Mouse (Mus musculus): ENCODE data around the gene Ppp4r3b. TPM values are rescaled to one million over a fixed set of nuclear protein-coding genes. Genes with fewer than 3 reads are reported as not detected.

Ppp4r3b gene
- polyA plus RNA-seq, 1 experiment: 5.2 TPM

GRCm38 (mm10) chr11:29179319-29179718 is 6.6 kb downstream of the Ppp4r3b start:
- Histone ChIP-seq H3K27me3 (replicated peaks) (no peaks in the 10 kb centered on the region), H3K9me3 (no peaks in the 10 kb centered on the region), H3K4me3 (replicated peaks) (no peak overlapping the region), H3K36me3 (replicated peaks; ENCODE audit: low read length) (peaks cover 55% of the 10 kb centered on the region), H3K4me1 (peaks cover 16% of the 10 kb centered on the region; the same call in 1 of the 2 replicates)
- TF ChIP-seq FLI1 (IDR thresholded peaks at IDR 0.05; ENCODE audit: low read length): no peak
- no peak for TF ChIP-seq GATA1 (IDR thresholded peaks at IDR 0.05; ENCODE audit: borderline replicate concordance, low read length)

GRCm38 (mm10) chr11:29180657-29181056 is 8.0 kb downstream of the Ppp4r3b start:
- Histone ChIP-seq H3K9me3 (no peaks in the 10 kb centered on the region), H3K27me3 (replicated peaks) (no peaks in the 10 kb centered on the region), H3K4me1 (peaks cover 16% of the 10 kb centered on the region; the same call in 1 of the 2 replicates), H3K4me3 (replicated peaks) (no peak overlapping the region), H3K36me3 (replicated peaks; ENCODE audit: low read length) (peaks cover 68% of the 10 kb centered on the region)
- TF ChIP-seq FLI1 (IDR thresholded peaks at IDR 0.05; ENCODE audit: low read length) (no peak), GATA1 (IDR thresholded peaks at IDR 0.05; ENCODE audit: borderline replicate concordance, low read length) (no peak)

GRCm38 (mm10) chr11:29181751-29182150 is 9.1 kb downstream of the Ppp4r3b start:
- no peak for TF ChIP-seq GATA1 (IDR thresholded peaks at IDR 0.05; ENCODE audit: borderline replicate concordance, low read length)
- no peaks in the 10 kb centered on the region for H3K27me3 ChIP-seq (replicated peaks)
- peaks cover 79% of the 10 kb centered on the region for H3K36me3 ChIP-seq (replicated peaks; ENCODE audit: low read length)
- no peaks in the 10 kb centered on the region for H3K9me3 ChIP-seq
- peaks cover 9% of the 10 kb centered on the region; the same call in 1 of the 2 replicates for H3K4me1 ChIP-seq
- H3K4me3 ChIP-seq (replicated peaks): no peak overlapping the region

GRCm38 (mm10) chr11:29188981-29189380 is 16.3 kb downstream of the Ppp4r3b start:
- H3K27me3 ChIP-seq (replicated peaks): no peaks in the 10 kb centered on the region
- peak overlapping the region; percentile 23 for H3K4me3 ChIP-seq (replicated peaks)
- no peaks in the 10 kb centered on the region for H3K9me3 ChIP-seq
- peaks cover 26% of the 10 kb centered on the region for H3K4me1 ChIP-seq
- no peak for TF ChIP-seq FLI1 (IDR thresholded peaks at IDR 0.05; ENCODE audit: low read length)
- peaks cover 77% of the 10 kb centered on the region for H3K36me3 ChIP-seq (replicated peaks; ENCODE audit: low read length)

- H3K4me1 ChIP-seq: no peaks in the 10 kb centered on the region
- no peak for TF ChIP-seq GATA1 (IDR thresholded peaks at IDR 0.05; ENCODE audit: borderline replicate concordance, low read length)
- no peak for TF ChIP-seq FLI1 (IDR thresholded peaks at IDR 0.05; ENCODE audit: low read length)
- H3K4me3 ChIP-seq (replicated peaks): no peak overlapping the region
- H3K36me3 ChIP-seq (replicated peaks; ENCODE audit: low read length): peaks cover 86% of the 10 kb centered on the region
- no peaks in the 10 kb centered on the region for H3K27me3 ChIP-seq (replicated peaks)
- H3K9me3 ChIP-seq: no peaks in the 10 kb centered on the region
Observed at GRCm38 (mm10) chr11:29203653-29204052, 31.0 kb downstream of the Ppp4r3b start.

GRCm38 (mm10) chr11:29209774-29210173 is 37.1 kb downstream of the Ppp4r3b start:
- Histone ChIP-seq H3K4me1 (peaks cover 7% of the 10 kb centered on the region; the same call in 1 of the 2 replicates), H3K36me3 (replicated peaks; ENCODE audit: low read length) (peaks cover 87% of the 10 kb centered on the region), H3K4me3 (replicated peaks) (no peak overlapping the region)

GRCm38 (mm10) chr11:29216196-29216595 is 43.5 kb downstream of the Ppp4r3b start:
- H3K27me3 ChIP-seq (replicated peaks): no peaks in the 10 kb centered on the region
- peaks cover 98% of the 10 kb centered on the region for H3K36me3 ChIP-seq (replicated peaks; ENCODE audit: low read length)
- H3K9me3 ChIP-seq: no peaks in the 10 kb centered on the region
- no peak for TF ChIP-seq GATA1 (IDR thresholded peaks at IDR 0.05; ENCODE audit: borderline replicate concordance, low read length)
- no peak for TF ChIP-seq FLI1 (IDR thresholded peaks at IDR 0.05; ENCODE audit: low read length)
- H3K4me3 ChIP-seq (replicated peaks): no peak overlapping the region
- H3K4me1 ChIP-seq: peaks cover 20% of the 10 kb centered on the region

More at GRCm38 (mm10) chr11:29209774-29210173, 37.1 kb downstream of the Ppp4r3b start:
- H3K9me3 ChIP-seq: no peaks in the 10 kb centered on the region
- no peak for TF ChIP-seq GATA1 (IDR thresholded peaks at IDR 0.05; ENCODE audit: borderline replicate concordance, low read length)
- no peak for TF ChIP-seq FLI1 (IDR thresholded peaks at IDR 0.05; ENCODE audit: low read length)
- H3K27me3 ChIP-seq (replicated peaks): no peaks in the 10 kb centered on the region

- no peak for TF ChIP-seq FLI1 (IDR thresholded peaks at IDR 0.05; ENCODE audit: low read length)
- TF ChIP-seq GATA1 (IDR thresholded peaks at IDR 0.05; ENCODE audit: borderline replicate concordance, low read length): no peak
- Histone ChIP-seq H3K9me3 (no peaks in the 10 kb centered on the region), H3K4me1 (peaks cover 28% of the 10 kb centered on the region), H3K27me3 (replicated peaks) (no peaks in the 10 kb centered on the region), H3K4me3 (replicated peaks) (no peak overlapping the region), H3K36me3 (replicated peaks; ENCODE audit: low read length) (peaks cover 98% of the 10 kb centered on the region)
Observed at GRCm38 (mm10) chr11:29219055-29219454, 46.4 kb downstream of the Ppp4r3b start.

GRCm38 (mm10) chr11:29222310-29222709 is 49.6 kb downstream of the Ppp4r3b start:
- H3K27me3 ChIP-seq (replicated peaks): no peaks in the 10 kb centered on the region
- H3K36me3 ChIP-seq (replicated peaks; ENCODE audit: low read length): peaks cover 94% of the 10 kb centered on the region
- TF ChIP-seq FLI1 (IDR thresholded peaks at IDR 0.05; ENCODE audit: low read length) (no peak), GATA1 (IDR thresholded peaks at IDR 0.05; ENCODE audit: borderline replicate concordance, low read length) (no peak)
- no peaks in the 10 kb centered on the region for H3K9me3 ChIP-seq
- H3K4me3 ChIP-seq (replicated peaks): no peak overlapping the region
- peaks cover 28% of the 10 kb centered on the region for H3K4me1 ChIP-seq

GRCm38 (mm10) chr11:29224754-29225153 is 52.1 kb downstream of the Ppp4r3b start:
- TF ChIP-seq FLI1 (IDR thresholded peaks at IDR 0.05; ENCODE audit: low read length): no peak
- no peak for TF ChIP-seq GATA1 (IDR thresholded peaks at IDR 0.05; ENCODE audit: borderline replicate concordance, low read length)
- Histone ChIP-seq H3K9me3 (no peaks in the 10 kb centered on the region), H3K4me3 (replicated peaks) (no peak overlapping the region), H3K36me3 (replicated peaks; ENCODE audit: low read length) (peaks cover 91% of the 10 kb centered on the region), H3K27me3 (replicated peaks) (no peaks in the 10 kb centered on the region), H3K4me1 (peaks cover 37% of the 10 kb centered on the region)

GRCm38 (mm10) chr11:29228957-29229356 is 56.3 kb downstream of the Ppp4r3b start:
- H3K27me3 ChIP-seq (replicated peaks): no peaks in the 10 kb centered on the region
- H3K4me3 ChIP-seq (replicated peaks): no peak overlapping the region
- no peak for TF ChIP-seq GATA1 (IDR thresholded peaks at IDR 0.05; ENCODE audit: borderline replicate concordance, low read length)
- no peak for TF ChIP-seq FLI1 (IDR thresholded peaks at IDR 0.05; ENCODE audit: low read length)
- H3K36me3 ChIP-seq (replicated peaks; ENCODE audit: low read length): peaks cover 90% of the 10 kb centered on the region
- peaks cover 24% of the 10 kb centered on the region for H3K4me1 ChIP-seq
- no peaks in the 10 kb centered on the region for H3K9me3 ChIP-seq

Measured in megakaryocyte, embryonic 14.5 days (primary cell).